Comparison of ENCODE assay signal across 10 mouse cellular contexts in genomic region chr5:31564976-31565375, GRCm38 (mm10). TPM values are rescaled to one million over a fixed set of nuclear protein-coding genes. Genes with fewer than 3 reads are reported as not detected.
DNase-seq lines count a peak whose midpoint lies in the region; ATAC-seq and TF ChIP-seq lines count a peak whose summit lies in the region.
"Had no signal": no experiment of that assay in that cellular context is flagged by ENCODE, and none has a peak within 500 bp of the region (broad histone marks: within the 10 kb centered on the region; RNA-seq: fewer than 3 reads in every experiment).

No protein-coding gene starts in this region.

- ATAC-seq in heart, postnatal 0 days (ENCODE audit: insufficient read depth, low read depth) = peak; percentile 71
- no peak for ATAC-seq in erythroid progenitor cell, adult 5-6 weeks (replicated peaks; ENCODE audit: low FRiP score, poor library complexity, severe bottlenecking)
- no peak for ATAC-seq in forebrain, embryonic 15.5 days (replicated peaks)

- intact Hi-C loops in gastrocnemius, adult 2 months (cut with DNase I) = loop anchor here (2.0 kb wide), 1 partner anchor 576 kb away; no protein-coding TSS in a partner anchor

- WGBS in heart, postnatal 0 days = 21% methylated on average over 4 of the region's 4 CpGs
- 91% methylated on average over 4 of the region's 4 CpGs for WGBS in forebrain, embryonic 15.5 days

- no peak for TF ChIP-seq CTCF in gastrocnemius, adult 2 months (IDR thresholded peaks at IDR 0.05)
- TF ChIP-seq CTCF in heart, postnatal 0 days (IDR thresholded peaks at IDR 0.05; ENCODE audit: low read depth) = no peak

- H3K9me3 ChIP-seq in heart, postnatal 0 days (replicated peaks; ENCODE audit: control insufficient read depth, low read length) = no peaks in the 10 kb centered on the region
- H3K9me3 ChIP-seq in forebrain, embryonic 15.5 days = no peaks in the 10 kb centered on the region

- H3K4me3 ChIP-seq in gastrocnemius, adult 2 months = no peak overlapping the region
- H3K4me3 ChIP-seq in heart, postnatal 0 days (ENCODE audit: low read depth, low read length) = no peak overlapping the region
- H3K4me3 ChIP-seq in forebrain, embryonic 15.5 days = no peak overlapping the region

- TF ChIP-seq EP300 in heart, postnatal 0 days (IDR thresholded peaks at IDR 0.05; ENCODE audit: low read depth) = no peak

- H3K9ac ChIP-seq in heart, postnatal 0 days (replicated peaks; ENCODE audit: low read depth, low read length) = no peak overlapping the region
- no peak overlapping the region for H3K9ac ChIP-seq in forebrain, embryonic 15.5 days (replicated peaks)

- peaks cover 34% of the 10 kb centered on the region for H3K4me1 ChIP-seq in heart, postnatal 0 days (ENCODE audit: control insufficient read depth, insufficient read depth)
- H3K4me1 ChIP-seq in forebrain, embryonic 15.5 days = no peaks in the 10 kb centered on the region

- H3K27ac ChIP-seq in gastrocnemius, adult 2 months = peak overlapping the region; percentile 71
- peak overlapping the region; percentile 56 for H3K27ac ChIP-seq in heart, postnatal 0 days (ENCODE audit: low read depth)
- no peak overlapping the region for H3K27ac ChIP-seq in forebrain, embryonic 15.5 days (replicated peaks)

- no peaks in the 10 kb centered on the region for H3K27me3 ChIP-seq in heart, postnatal 0 days (ENCODE audit: control insufficient read depth, insufficient read depth, low read length)
- no peaks in the 10 kb centered on the region for H3K27me3 ChIP-seq in forebrain, embryonic 15.5 days
- H3K27me3 ChIP-seq: CH12.LX had no signal

- peak; percentile 59 for DNase-seq in gastrocnemius, adult 2 months
- no peak for DNase-seq in gastrocnemius, postnatal 4 days (ENCODE audit: low spot score in 2 of 2)
- peak; percentile 48 for DNase-seq in 3134 (ENCODE audit: extremely low read depth, insufficient read length, low spot score)
- DNase-seq in fat pad, adult 2 months (ENCODE audit: extremely low read depth, low read depth, low spot score) = peak; percentile 80
- peak; percentile 84 for DNase-seq in heart, postnatal 0 days (ENCODE audit: low spot score)
- no peak for DNase-seq in cerebellum, adult 11 months

- 0 out of 2 replicates have a peak, but pooled peaks cover 7% of the 10 kb centered on the region for H3K36me3 ChIP-seq in heart, postnatal 0 days (replicated peaks; ENCODE audit: control insufficient read depth, insufficient read depth, low read length)
- H3K36me3 ChIP-seq in forebrain, embryonic 15.5 days = peaks cover 11% of the 10 kb centered on the region; the same call in 1 of the 2 replicates

- H3K4me2 ChIP-seq in heart, postnatal 0 days (ENCODE audit: low read depth, low read length) = no peak overlapping the region
- no peak overlapping the region for H3K4me2 ChIP-seq in forebrain, embryonic 15.5 days (replicated peaks)
- H3K4me2 ChIP-seq: liver, embryonic 11.5 days had no signal

RNA-seq across cellular contexts. Expression of gene Mrpl33, which starts 31.8 kb away (rescaled TPM):
- 100 to 1,000 TPM; 221 to 296 TPM for total RNA-seq in gastrocnemius, adult 2 months (2021)
- 100 to 1,000 TPM; 229 to 230 TPM for total RNA-seq in gastrocnemius, postnatal 4 days (2021)
- total RNA-seq in heart, postnatal 0 days (2014; rRNA removed; ENCODE audit: low replicate concordance) = 272 and 275 TPM in 2 replicates
- polyA plus RNA-seq in heart, postnatal 0 days (2015; fragmentation: Nextera tagmentation; extraction: Ambion mirVana) = 627 and 634 TPM in 2 replicates
- 109 and 117 TPM in 2 replicates for total RNA-seq in erythroid progenitor cell, adult 5-6 weeks (2015; ENCODE audit: low replicate concordance)
- 34.1 and 76.0 TPM in 2 replicates for total RNA-seq in erythroid progenitor cell, adult 5-6 weeks (2017; ENCODE audit: low replicate concordance)
- polyA plus RNA-seq in forebrain, embryonic 15.5 days (2015; fragmentation: Nextera tagmentation; extraction: Ambion mirVana) = 204 and 220 TPM in 2 replicates

RNA-seq across cellular contexts. Expression of gene Supt7l, which starts 37.4 kb away (rescaled TPM):
- 10 to 100 TPM in 1 of 2 experiments, 1 to 10 TPM in 1; 9.6 to 12.5 TPM for total RNA-seq in gastrocnemius, adult 2 months (2021)
- total RNA-seq in gastrocnemius, postnatal 4 days (2021) = 10 to 100 TPM; 14.0 to 15.1 TPM
- 21.9 and 23.7 TPM in 2 replicates for total RNA-seq in heart, postnatal 0 days (2014; rRNA removed; ENCODE audit: low replicate concordance)
- 12.1 and 13.5 TPM in 2 replicates for polyA plus RNA-seq in heart, postnatal 0 days (2015; fragmentation: Nextera tagmentation; extraction: Ambion mirVana)
- total RNA-seq in erythroid progenitor cell, adult 5-6 weeks (2015; ENCODE audit: low replicate concordance) = 12.6 TPM in 2 replicates
- 5.9 and 14.6 TPM in 2 replicates for total RNA-seq in erythroid progenitor cell, adult 5-6 weeks (2017; ENCODE audit: low replicate concordance)
- 29.1 and 29.9 TPM in 2 replicates for polyA plus RNA-seq in forebrain, embryonic 15.5 days (2015; fragmentation: Nextera tagmentation; extraction: Ambion mirVana)

RNA-seq across cellular contexts. Expression of gene Slc4a1ap, which starts 38.2 kb away (rescaled TPM):
- 10 to 100 TPM; 20.5 to 25.7 TPM for total RNA-seq in gastrocnemius, adult 2 months (2021)
- total RNA-seq in gastrocnemius, postnatal 4 days (2021) = 10 to 100 TPM; 27.3 to 29.8 TPM
- 7.6 and 19.9 TPM in 2 replicates for total RNA-seq in heart, postnatal 0 days (2014; rRNA removed; ENCODE audit: low replicate concordance)
- 14.3 and 14.4 TPM in 2 replicates for polyA plus RNA-seq in heart, postnatal 0 days (2015; fragmentation: Nextera tagmentation; extraction: Ambion mirVana)
- 17.3 and 39.8 TPM in 2 replicates for total RNA-seq in erythroid progenitor cell, adult 5-6 weeks (2015; ENCODE audit: low replicate concordance)
- total RNA-seq in erythroid progenitor cell, adult 5-6 weeks (2017; ENCODE audit: low replicate concordance) = 29.6 and 41.9 TPM in 2 replicates
- polyA plus RNA-seq in forebrain, embryonic 15.5 days (2015; fragmentation: Nextera tagmentation; extraction: Ambion mirVana) = 33.0 and 36.5 TPM in 2 replicates

Comparison
In these comparisons a context has a peak if more than half of its experiments do, and no peak if none do; other contexts are left out.
1. DNase-seq: peak in gastrocnemius, adult 2 months (single experiment), 3134 (single experiment), fat pad, adult 2 months (single experiment) and heart, postnatal 0 days (single experiment); none in gastrocnemius, postnatal 4 days (0 of 2) and cerebellum, adult 11 months (single experiment).